Mouse (Mus musculus) right cerebral cortex, adult 18-20 months (tissue): ENCODE data around the gene Rgs6.

Source experiments
- DNase-seq: peaks from one replicate; pipeline ENCODE4 v3.0.0; 2022; ENCODE audit warnings: mixed read lengths

Rgs6 gene

DNA sequence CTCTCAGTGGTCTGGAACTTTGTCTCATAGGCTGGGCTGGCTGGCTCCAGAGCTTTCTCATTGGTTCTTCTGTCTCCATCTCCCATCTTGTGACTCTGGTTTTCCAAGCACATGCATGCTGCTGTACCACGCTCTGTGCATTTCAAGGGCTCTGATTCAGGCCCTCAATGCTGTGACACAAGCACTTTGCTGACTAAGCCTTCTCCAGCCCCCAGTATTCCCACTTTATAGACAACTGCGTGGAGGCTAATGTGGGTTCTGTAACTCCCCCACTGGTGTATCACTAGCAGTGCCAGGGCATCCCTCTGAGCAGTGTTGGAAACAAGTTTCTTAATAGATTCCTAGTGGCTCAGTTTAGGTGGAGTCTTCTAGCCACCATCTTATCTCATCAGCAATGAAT lies 174.0 kb downstream of the Rgs6 start:
- peak; percentile 28 for DNase-seq

GRCm38 (mm10) chr12:82768726-82769125 lies 180.6 kb downstream of the Rgs6 start:
- DNase-seq = no peak

- DNase-seq = no peak
Observed at GRCm38 (mm10) chr12:82772215-82772614, 184.1 kb downstream of the Rgs6 start.

- DNase-seq = no peak
Observed at GRCm38 (mm10) chr12:82774576-82774975, 186.5 kb downstream of the Rgs6 start.

DNA sequence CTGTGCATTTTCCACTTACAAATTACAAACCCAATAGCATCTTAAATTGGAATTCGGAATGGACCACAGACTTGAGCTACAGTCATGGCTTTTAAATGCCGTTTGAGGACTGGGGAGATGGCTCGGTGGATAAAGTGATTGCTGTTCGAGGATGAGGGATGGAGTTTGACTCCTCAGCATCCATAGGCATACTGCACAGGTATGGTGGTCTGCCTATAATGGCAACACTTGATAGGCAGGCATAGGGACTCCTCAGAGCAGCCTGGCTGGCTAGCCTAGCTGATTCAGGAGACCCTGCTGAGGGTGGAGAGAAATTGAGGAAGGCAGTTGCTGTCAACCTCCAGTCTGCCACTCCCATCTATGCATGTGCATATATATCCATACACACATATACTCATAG lies 188.6 kb downstream of the Rgs6 start:
- no peak for DNase-seq

DNA sequence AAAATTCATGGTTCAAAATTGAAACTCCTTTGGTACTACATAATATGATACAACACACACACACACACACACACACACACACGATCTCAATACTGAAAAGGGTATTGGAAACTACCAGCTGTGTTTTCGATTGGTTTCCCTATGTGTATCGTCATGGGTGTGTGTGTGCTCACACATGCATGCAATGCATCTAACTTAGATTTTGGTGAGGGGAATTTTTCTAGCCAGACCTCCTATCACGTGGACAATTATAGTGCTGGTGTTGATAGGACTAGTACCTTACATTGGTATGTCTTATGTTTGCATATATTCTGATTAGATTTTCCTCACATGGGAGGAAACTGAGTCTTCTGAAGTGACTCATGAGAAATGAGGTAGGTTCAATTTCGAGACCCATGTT lies 192.8 kb downstream of the Rgs6 start:
- no peak for DNase-seq

GRCm38 (mm10) chr12:82781414-82781813 lies 193.3 kb downstream of the Rgs6 start:
- no peak for DNase-seq

DNA sequence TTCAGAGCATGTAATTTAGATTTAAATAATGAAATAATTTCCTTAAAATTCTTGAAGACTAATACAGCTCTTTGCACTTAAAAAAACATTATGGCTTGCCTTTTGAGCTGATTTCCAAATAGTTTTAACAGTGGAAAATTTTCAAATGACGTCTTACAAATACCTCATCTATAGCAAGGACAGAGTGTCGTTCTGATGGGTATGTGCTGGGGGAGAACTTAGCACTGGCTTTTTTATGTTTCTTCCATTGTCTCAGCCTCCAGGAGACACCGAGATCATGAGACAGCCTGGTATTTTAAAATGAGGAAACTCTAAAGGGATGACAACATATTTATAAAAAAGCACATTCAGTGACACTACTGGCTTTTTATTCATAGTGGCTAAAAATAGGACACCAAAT lies 204.0 kb downstream of the Rgs6 start:
- no peak for DNase-seq

- DNase-seq = no peak
Observed at GRCm38 (mm10) chr12:82799892-82800291, 211.8 kb downstream of the Rgs6 start.

DNA sequence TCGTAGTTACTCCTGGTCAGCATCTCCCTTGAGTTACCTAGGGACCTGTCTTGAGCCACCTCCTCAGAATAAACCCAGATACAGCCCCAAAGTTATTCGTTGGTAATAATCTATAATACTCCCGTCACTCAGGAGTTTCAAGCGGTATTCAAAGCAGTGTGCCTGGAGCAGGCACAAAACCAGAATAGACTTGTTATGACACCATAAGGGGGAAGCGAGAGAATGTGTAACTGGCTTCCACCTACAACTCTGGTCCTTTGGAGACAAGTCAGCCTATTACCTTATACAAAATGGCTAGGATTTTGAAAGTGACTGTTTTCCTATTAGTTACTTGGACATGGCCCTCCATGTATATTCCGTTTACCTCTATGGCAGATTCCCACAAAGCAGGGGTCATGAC lies 213.6 kb downstream of the Rgs6 start:
- peak; percentile 57 for DNase-seq

- DNase-seq = no peak
Observed at GRCm38 (mm10) chr12:82802711-82803110, 214.6 kb downstream of the Rgs6 start.

DNA sequence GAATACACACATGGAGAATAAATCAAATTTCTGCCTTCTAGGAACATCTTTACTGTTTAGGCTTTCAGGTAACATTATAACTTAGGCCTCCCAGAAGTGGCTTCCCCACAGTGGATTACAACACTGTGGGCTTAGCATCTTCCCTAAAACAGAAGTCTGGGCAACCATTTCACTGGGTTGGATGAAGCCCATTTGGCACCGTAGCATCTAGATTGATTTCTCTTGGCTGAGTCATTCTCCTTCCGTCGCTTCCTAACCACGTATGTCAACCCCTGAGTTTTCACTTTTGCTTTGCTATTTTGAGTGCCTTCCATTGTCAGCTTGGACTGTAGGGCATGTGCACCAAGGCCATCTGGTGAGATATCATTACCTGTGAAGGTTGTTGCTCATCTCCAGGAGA lies 217.1 kb downstream of the Rgs6 start:
- DNase-seq = peak; percentile 32

- DNase-seq = no peak
Observed at GRCm38 (mm10) chr12:82810631-82811030, 222.5 kb downstream of the Rgs6 start.

- DNase-seq = peak; percentile 49
Observed at GRCm38 (mm10) chr12:82815982-82816381, 227.9 kb downstream of the Rgs6 start.

DNA sequence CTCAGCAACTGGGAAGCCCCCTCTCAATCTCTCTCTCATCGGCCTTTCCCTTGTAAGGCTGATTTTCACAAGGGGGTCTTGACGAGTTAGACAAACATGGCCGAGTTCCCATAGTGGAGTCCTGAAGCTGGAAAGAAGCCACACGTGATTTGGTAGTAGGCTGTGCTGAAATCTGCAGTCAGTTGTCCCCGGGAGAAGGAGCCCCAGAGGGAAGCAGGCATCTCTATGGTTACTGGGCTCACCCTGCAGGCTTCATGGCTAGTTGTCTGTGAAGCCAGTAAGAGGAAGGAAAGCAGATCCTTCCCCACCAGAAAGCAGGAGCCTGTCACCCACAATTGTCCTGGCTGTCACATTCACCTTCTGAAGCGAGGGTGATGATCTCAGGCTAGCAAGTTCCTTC lies 231.2 kb downstream of the Rgs6 start:
- no peak for DNase-seq

- peak; percentile 8 for DNase-seq
Observed at GRCm38 (mm10) chr12:82819991-82820390, 231.9 kb downstream of the Rgs6 start.

GRCm38 (mm10) chr12:82822821-82823620 lies 234.9 kb downstream of the Rgs6 start:
- peak; percentile 23 for DNase-seq

GRCm38 (mm10) chr12:82830333-82830732 lies 242.2 kb downstream of the Rgs6 start:
- no peak for DNase-seq

DNA sequence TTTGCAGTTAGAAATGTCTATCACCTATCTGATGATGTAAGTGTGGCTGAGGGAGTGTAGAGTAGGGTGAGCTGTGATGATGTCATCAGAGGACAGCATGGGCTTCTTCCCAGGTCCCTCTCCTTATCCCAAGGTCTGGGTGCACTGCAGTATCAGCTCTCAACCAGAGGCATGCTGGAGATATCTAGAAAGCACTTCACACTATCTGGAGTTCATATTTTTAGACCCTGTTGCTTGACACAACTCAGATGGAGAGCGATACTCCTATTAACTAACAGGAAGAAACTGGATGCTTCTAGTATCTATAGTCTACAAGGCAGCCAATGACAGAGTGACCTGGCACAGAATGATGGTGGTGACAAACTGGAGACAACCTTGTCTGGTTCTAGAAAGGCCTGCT lies 250.5 kb downstream of the Rgs6 start:
- no peak for DNase-seq

DNA sequence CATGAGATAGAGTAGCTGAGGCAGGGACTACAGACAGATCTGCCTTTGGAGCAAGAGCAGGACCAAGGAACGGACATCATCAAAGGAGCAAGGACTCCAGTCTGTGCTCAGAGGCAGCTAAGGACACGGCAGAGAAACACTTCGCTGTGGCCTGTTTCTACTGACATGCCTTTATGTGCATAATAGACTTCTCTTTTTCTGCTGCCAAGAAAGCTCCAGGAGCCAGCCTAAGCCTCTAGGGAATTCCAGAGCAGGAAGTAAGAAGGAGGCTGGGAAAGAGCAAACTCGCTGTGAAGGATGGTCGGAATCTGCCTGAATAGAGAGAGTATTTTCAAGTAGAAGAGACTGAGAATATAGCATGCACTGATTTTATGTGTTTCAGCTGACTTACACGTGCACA lies 253.5 kb downstream of the Rgs6 start:
- DNase-seq = no peak

GRCm38 (mm10) chr12:82848304-82848872 lies 260.3 kb downstream of the Rgs6 start:
- no peak for DNase-seq

DNA sequence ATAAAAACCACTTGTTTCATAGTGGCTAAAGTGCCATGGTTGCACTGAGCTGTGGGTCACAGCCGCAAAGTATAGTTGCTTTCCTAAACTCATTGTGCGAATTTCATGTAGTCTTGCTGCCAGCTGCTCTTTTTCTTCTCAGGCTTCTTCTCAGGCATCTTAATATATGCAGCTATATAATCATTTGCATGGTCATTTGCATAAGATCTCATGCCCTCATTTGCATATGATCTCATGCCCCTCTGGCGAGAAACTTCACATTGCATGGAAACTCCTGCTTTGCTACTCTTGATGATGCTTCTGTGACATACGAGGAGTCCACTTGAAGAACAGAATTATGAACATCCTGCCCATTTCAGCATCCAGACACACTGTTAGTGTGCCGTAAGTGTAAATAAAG lies 266.8 kb downstream of the Rgs6 start:
- DNase-seq = no peak

GRCm38 (mm10) chr12:82855333-82856107 lies 267.4 kb downstream of the Rgs6 start:
- peak; percentile 37 for DNase-seq

- DNase-seq = peak; percentile 24
Observed at GRCm38 (mm10) chr12:82865686-82866085, 277.6 kb downstream of the Rgs6 start.
